Mouse (Mus musculus): ENCODE data around the gene Rps19bp1. TPM values are rescaled to one million over a fixed set of nuclear protein-coding genes. Genes with fewer than 3 reads are reported as not detected.

The Rps19bp1 gene
- polyA plus RNA-seq, 1 experiment from 2014 or later, result 76.9 TPM

DNA sequence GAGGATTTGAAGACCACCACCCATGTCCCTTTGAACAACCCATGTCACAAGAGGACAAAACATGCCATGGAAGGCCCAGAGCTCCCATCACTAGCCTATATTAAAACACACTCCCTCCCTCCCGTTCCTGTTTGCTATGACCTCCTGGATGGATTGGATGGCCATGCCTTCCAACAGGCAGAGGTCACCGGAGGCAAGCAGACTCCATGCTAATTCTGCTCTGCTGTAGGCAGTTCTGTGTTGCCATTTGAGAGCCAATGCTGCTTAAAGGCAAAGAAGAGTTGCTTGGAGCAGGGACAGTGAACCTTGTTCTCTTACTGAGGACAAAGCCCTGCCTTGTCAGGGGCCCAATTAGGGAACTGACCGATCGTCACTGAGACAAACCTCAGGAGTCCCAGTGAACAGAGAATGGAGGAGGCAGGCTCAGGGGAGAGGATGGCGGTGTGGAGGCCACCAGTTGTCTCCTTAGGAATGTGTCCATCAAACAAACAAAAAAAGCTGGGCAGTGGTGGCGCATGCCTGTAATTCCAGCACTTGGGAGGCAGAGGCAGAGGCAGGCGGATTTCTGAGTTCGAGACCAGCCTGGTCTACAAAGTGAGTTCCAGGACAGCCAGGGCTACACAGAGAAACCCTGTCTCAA lies 4.6 kb downstream of the Rps19bp1 start:
- peaks cover 11% of the 10 kb centered on the region for H3K36me3 ChIP-seq (ENCODE audit: control insufficient read depth, insufficient read depth, low read length)
- WGBS, result 77% methylated on average over 8 of the region's 8 CpGs

DNA sequence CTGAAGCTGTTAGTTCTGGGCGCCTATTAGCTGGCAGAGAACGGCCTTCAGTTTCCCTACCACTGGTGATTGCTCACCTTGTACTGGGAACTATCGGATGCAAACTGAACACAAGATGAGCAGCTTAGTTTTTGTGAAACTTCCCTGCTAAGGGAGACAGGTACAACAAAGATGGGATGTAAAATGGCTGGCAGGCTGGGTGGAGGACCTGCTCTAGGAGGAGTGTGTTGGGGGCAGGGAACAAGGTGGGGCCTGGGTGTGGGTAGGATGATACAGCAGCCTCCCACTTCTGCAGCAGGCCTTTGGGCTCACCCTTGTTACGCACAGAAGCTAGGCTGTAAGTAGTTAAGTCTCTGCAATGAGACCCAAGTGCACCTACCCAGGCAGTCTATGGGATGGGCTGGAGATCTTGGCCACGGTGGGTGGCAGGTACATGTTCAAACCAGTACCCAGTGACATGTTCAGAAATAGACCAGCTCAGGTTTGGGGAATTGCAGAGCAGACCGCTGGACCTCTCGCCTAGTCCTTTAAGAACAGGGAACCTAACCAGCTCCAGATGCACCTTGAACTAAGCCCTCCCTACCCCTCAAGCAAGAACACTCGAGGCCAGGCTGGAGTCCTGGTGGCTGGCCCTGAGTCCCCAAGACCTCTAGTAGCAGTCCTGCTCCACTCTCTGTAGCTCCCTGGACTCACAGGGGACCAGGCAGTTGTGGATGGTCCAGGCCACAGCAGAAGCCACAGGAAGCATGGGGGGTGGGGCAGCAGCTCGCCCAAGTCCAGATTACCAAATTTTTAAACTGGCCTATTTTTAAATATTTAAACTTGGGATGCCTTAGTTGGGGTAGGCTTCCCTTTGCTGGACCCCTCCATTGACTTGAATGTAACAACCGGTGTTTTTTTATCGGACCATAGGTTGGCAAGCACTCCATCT lies 5.6 kb downstream of the Rps19bp1 start:
- H3K4me1 ChIP-seq (ENCODE audit: control insufficient read depth, insufficient read depth, low read length), result peaks cover 15% of the 10 kb centered on the region
- DNase-seq (ENCODE audit: low spot score), result no peak
- no peaks in the 10 kb centered on the region for H3K27me3 ChIP-seq (ENCODE audit: control insufficient read depth, insufficient read depth, low read length)
- WGBS, result 70% methylated on average over 11 of the region's 11 CpGs
- no peak overlapping the region for H3K4me2 ChIP-seq (ENCODE audit: low read depth)
- no peak for ATAC-seq (ENCODE audit: insufficient read depth, low FRiP score, low TSS enrichment)
- H3K36me3 ChIP-seq (ENCODE audit: control insufficient read depth, insufficient read depth, low read length), result peaks cover 11% of the 10 kb centered on the region
- H3K9ac ChIP-seq (ENCODE audit: low read length), result no peak overlapping the region
- no peak overlapping the region for H3K4me3 ChIP-seq (ENCODE audit: low read depth, low read length)
- H3K27ac ChIP-seq (ENCODE audit: low read depth, low read length), result no peak overlapping the region
- H3K9me3 ChIP-seq (ENCODE audit: control insufficient read depth, low read length), result no peaks in the 10 kb centered on the region

More for the DNA sequence above, 4.6 kb downstream of the Rps19bp1 start:
- ATAC-seq (ENCODE audit: insufficient read depth, low FRiP score, low TSS enrichment) (no peak), DNase-seq (ENCODE audit: low spot score) (no peak)
- Histone ChIP-seq H3K9me3 (ENCODE audit: control insufficient read depth, low read length) (no peaks in the 10 kb centered on the region), H3K27me3 (ENCODE audit: control insufficient read depth, insufficient read depth, low read length) (no peaks in the 10 kb centered on the region), H3K27ac (ENCODE audit: low read depth, low read length) (no peak overlapping the region), H3K4me3 (ENCODE audit: low read depth, low read length) (no peak overlapping the region), H3K4me2 (ENCODE audit: low read depth) (no peak overlapping the region), H3K4me1 (ENCODE audit: control insufficient read depth, insufficient read depth, low read length) (peaks cover 10% of the 10 kb centered on the region), H3K9ac (ENCODE audit: low read length) (no peak overlapping the region)

DNA sequence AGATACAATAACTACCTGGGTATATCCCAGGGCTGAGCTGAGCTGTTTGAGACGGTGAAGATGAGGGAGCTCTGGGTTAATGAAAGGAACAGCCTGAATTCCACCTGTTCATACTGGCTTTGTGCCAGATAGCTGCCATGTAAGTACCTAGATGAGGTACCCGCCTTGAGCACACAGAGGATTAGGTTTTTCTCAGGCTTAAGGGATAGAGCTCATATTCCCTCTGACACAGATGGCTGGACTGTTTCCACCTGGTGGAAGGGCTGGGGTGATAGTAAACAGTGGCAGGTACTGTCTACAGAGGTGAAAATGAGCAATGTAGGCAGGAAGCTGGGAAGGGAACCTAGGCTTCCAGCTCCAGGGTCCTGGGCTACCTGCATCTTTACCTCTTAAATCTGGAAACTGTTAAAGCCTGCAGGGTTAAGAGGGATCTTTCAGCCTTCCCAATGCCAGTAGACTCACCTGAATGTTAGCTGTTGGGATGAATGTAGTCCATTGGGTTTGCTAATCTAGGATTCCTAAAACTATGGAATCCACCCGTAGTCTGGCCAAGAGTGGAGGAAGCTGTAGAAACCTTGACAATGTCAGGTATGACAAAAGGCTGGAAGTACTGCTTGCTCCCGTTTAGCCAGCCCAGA lies 6.4 kb downstream of the Rps19bp1 start:
- no peak for DNase-seq (ENCODE audit: low spot score)
- H3K9ac ChIP-seq (ENCODE audit: low read length), result no peak overlapping the region

DNA sequence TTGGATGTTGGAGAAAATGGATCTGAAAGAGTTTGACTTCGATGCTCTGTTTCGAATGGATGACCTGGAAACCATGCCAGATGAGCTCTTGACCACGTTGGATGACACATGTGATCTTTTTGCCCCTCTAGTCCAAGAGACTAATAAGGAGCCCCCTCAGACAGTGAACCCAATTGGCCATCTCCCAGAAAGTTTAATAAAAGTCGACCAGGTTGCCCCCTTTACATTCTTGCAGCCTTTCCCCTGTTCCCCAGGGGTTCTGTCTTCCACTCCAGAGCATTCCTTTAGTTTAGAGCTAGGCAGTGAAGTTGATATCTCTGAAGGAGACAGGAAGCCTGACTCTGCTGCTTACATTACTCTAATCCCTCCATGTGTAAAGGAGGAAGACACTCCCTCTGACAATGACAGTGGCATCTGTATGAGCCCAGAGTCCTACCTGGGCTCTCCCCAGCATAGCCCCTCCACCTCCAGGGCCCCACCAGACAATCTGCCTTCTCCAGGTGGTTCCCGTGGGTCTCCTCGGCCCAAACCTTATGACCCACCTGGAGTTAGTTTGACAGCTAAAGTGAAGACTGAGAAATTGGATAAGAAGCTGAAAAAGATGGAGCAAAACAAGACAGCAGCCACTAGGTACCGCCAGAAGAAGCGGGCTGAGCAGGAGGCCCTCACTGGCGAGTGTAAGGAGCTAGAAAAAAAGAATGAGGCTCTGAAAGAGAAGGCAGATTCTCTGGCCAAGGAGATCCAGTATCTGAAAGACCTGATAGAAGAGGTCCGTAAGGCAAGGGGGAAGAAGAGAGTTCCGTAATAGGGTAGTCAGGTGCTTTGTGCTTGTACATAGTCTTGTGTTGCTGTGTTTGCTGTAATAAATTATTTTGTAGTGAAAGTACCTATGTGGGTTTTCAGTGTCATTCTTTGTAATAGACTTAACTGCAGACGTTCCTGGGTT lies 7.2 kb downstream of the Rps19bp1 start:
- Histone ChIP-seq H3K4me1 (ENCODE audit: control insufficient read depth, insufficient read depth, low read length) (peaks cover 15% of the 10 kb centered on the region), H3K4me2 (ENCODE audit: low read depth) (peak overlapping the region; percentile 90), H3K27ac (ENCODE audit: low read depth, low read length) (peak overlapping the region; percentile 98; the same call in 1 of the 2 replicates), H3K27me3 (ENCODE audit: control insufficient read depth, insufficient read depth, low read length) (no peaks in the 10 kb centered on the region), H3K9ac (ENCODE audit: low read length) (peak overlapping the region; percentile 100), H3K4me3 (ENCODE audit: low read depth, low read length) (peak overlapping the region; percentile 100), H3K36me3 (ENCODE audit: control insufficient read depth, insufficient read depth, low read length) (peaks cover 11% of the 10 kb centered on the region), H3K9me3 (ENCODE audit: control insufficient read depth, low read length) (no peaks in the 10 kb centered on the region)
- DNase-seq (ENCODE audit: low spot score) (no peak), ATAC-seq (ENCODE audit: insufficient read depth, low FRiP score, low TSS enrichment) (no peak)
- 71% methylated on average over 12 of the region's 12 CpGs for WGBS

More for the DNA sequence above, 6.4 kb downstream of the Rps19bp1 start:
- peaks cover 15% of the 10 kb centered on the region for H3K4me1 ChIP-seq (ENCODE audit: control insufficient read depth, insufficient read depth, low read length)
- no peak for ATAC-seq (ENCODE audit: insufficient read depth, low FRiP score, low TSS enrichment)
- H3K27ac ChIP-seq (ENCODE audit: low read depth, low read length), result no peak overlapping the region
- no peaks in the 10 kb centered on the region for H3K27me3 ChIP-seq (ENCODE audit: control insufficient read depth, insufficient read depth, low read length)
- H3K9me3 ChIP-seq (ENCODE audit: control insufficient read depth, low read length), result no peaks in the 10 kb centered on the region
- 38% methylated on average over 4 of the region's 4 CpGs for WGBS
- 0 out of 2 replicates have a peak overlapping the region, but pooled peaks have one; percentile 100 for H3K4me3 ChIP-seq (ENCODE audit: low read depth, low read length)
- peaks cover 11% of the 10 kb centered on the region for H3K36me3 ChIP-seq (ENCODE audit: control insufficient read depth, insufficient read depth, low read length)
- no peak overlapping the region for H3K4me2 ChIP-seq (ENCODE audit: low read depth)

DNA sequence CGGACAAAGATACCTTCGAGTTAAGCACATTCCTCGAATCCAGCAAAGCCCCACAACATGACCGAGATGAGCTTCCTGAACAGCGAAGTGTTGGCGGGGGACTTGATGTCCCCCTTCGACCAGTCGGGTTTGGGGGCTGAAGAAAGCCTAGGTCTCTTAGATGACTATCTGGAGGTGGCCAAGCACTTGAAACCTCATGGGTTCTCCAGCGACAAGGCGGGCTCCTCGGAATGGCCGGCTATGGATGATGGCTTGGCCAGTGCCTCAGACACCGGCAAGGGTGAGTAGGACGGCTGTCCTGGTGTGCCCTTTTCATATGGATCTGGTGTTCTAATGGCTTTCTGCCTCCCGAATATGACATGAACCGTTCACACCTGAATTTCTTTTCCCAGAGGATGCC lies 7.9 kb downstream of the Rps19bp1 start:
- no peaks in the 10 kb centered on the region for H3K9me3 ChIP-seq (ENCODE audit: control insufficient read depth, low read length)
- WGBS, result 13% methylated on average over 16 of the region's 16 CpGs

DNA sequence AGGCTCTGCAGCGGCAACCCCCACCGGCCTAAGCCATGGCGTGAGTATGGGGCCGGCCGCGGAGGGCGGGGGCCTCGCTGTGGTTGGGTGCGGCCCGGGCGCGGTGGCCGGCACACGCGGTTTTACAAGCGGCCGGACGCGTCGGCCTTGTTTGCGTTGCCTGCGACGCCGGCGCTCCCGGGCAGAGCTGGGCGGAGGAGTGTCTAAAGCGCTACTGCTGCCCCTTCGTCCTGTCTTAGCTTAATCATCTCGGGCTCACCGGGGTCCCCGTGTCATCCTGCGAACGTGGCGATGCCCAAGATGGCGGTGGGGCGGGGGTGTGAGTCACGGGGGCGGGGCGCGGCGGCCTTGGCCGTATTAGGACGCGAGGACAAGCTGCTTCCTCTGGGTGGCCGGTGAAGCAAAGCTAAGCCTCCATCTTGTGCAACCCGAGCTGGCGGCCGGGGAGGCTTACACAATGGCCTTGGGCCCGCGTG lies 8.4 kb downstream of the Rps19bp1 start:
- Histone ChIP-seq H3K4me3 (ENCODE audit: low read depth, low read length) (peak overlapping the region; percentile 100), H3K4me2 (ENCODE audit: low read depth) (peak overlapping the region; percentile 90), H3K36me3 (ENCODE audit: control insufficient read depth, insufficient read depth, low read length) (peaks cover 14% of the 10 kb centered on the region), H3K4me1 (ENCODE audit: control insufficient read depth, insufficient read depth, low read length) (peaks cover 15% of the 10 kb centered on the region), H3K9ac (ENCODE audit: low read length) (peak overlapping the region; percentile 100), H3K27ac (ENCODE audit: low read depth, low read length) (peak overlapping the region; percentile 98), H3K9me3 (ENCODE audit: control insufficient read depth, low read length) (no peaks in the 10 kb centered on the region), H3K27me3 (ENCODE audit: control insufficient read depth, insufficient read depth, low read length) (no peaks in the 10 kb centered on the region)
- under 1% methylated on average over 50 of the region's 51 CpGs for WGBS
- ATAC-seq (ENCODE audit: insufficient read depth, low FRiP score, low TSS enrichment) (peak; percentile 13; the same call in 1 of the 2 replicates), DNase-seq (ENCODE audit: low spot score) (peak; percentile 83)

More for the DNA sequence above, 7.9 kb downstream of the Rps19bp1 start:
- peak overlapping the region; percentile 100 for H3K4me3 ChIP-seq (ENCODE audit: low read depth, low read length)
- no peaks in the 10 kb centered on the region for H3K27me3 ChIP-seq (ENCODE audit: control insufficient read depth, insufficient read depth, low read length)
- peak overlapping the region; percentile 100 for H3K9ac ChIP-seq (ENCODE audit: low read length)
- DNase-seq (ENCODE audit: low spot score), result no peak
- H3K4me1 ChIP-seq (ENCODE audit: control insufficient read depth, insufficient read depth, low read length), result peaks cover 15% of the 10 kb centered on the region
- ATAC-seq (ENCODE audit: insufficient read depth, low FRiP score, low TSS enrichment), result no peak
- H3K4me2 ChIP-seq (ENCODE audit: low read depth), result peak overlapping the region; percentile 90
- H3K36me3 ChIP-seq (ENCODE audit: control insufficient read depth, insufficient read depth, low read length), result peaks cover 11% of the 10 kb centered on the region
- H3K27ac ChIP-seq (ENCODE audit: low read depth, low read length), result peak overlapping the region; percentile 98

DNA sequence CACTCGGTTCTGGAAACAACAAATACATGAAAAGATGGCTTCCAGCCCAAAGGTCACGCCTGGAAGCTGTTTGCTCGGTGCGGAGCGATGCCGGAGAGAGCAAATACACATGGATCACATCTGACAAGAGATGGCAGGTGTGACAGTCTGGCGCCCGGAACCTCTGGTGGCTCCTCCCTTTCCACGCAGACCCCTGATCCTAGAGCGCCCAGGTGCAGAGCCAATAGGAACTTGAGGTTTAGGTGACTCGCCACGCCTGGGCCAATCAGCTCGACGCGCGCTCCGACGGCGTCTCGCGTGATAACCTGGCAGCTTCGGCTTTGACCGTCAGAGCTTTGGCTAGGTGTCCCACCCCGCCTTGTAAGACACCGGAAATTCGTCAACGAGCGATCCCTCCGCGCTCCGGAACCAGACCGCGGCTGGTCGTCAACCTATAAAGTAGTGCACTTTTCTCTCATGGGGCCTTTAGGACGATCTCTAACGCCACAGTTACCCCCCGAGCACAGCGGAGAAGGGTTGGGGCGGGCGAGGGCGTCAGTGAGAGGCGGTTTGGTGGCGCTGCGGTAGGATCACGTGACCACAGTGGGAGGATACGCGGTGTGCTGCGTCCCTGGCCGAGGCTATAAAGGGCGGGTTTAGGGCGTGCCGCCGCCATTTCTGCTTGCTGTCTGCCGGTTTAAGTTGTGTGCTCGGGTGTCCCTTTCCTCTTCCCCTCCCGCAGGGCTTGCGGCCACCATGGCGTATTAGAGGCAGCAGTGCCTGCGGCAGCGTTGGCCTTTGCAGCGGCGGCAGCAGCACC lies 9.1 kb downstream of the Rps19bp1 start, which contains the start of gene Atf4:
Gene Atf4 (plus strand): TSS at position 338 of the 799 bp plus-strand sequence.
- WGBS, result under 1% methylated on average over 62 of the region's 62 CpGs
- no peaks in the 10 kb centered on the region for H3K9me3 ChIP-seq (ENCODE audit: control insufficient read depth, low read length)
- peak; percentile 99 for DNase-seq (ENCODE audit: low spot score)
- peak within 1 kb of the TSS; percentile 90 for H3K4me2 ChIP-seq (ENCODE audit: low read depth)
- no peaks in the 10 kb centered on the region for H3K27me3 ChIP-seq (ENCODE audit: control insufficient read depth, insufficient read depth, low read length)
- peaks cover 14% of the 10 kb centered on the region for H3K36me3 ChIP-seq (ENCODE audit: control insufficient read depth, insufficient read depth, low read length)
- peaks cover 15% of the 10 kb centered on the region for H3K4me1 ChIP-seq (ENCODE audit: control insufficient read depth, insufficient read depth, low read length)
- H3K9ac ChIP-seq (ENCODE audit: low read length), result peak within 1 kb of the TSS; percentile 100
- ATAC-seq (ENCODE audit: insufficient read depth, low FRiP score, low TSS enrichment), result peak; percentile 96
- H3K27ac ChIP-seq (ENCODE audit: low read depth, low read length), result peak within 1 kb of the TSS; percentile 98
- peak within 1 kb of the TSS; percentile 100 for H3K4me3 ChIP-seq (ENCODE audit: low read depth, low read length)

All from neural tube, embryonic 11.5 days (tissue).